Mouse (Mus musculus): ENCODE results near the gene Macf1.

DNA sequence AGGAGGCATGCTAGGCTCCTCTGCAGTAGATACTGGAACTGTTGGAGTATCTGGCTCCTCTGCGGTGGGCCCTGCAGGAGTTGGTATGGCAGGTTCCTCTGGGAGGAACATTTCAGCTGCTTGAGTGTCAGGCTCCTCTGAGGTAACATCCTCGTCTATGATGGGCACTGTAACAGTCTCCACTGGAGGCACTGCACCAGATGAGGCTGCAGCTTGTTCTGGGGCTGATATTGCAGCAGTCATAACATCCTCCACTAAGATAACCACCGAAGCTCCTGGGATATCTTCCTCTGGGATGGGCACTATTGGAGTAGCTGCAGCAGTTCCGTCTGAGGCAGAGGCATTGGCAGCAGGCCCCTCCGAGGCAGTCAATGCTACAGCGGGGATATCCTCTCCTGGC is 276.4 kb downstream of the Macf1 start:
- no peak for TF ChIP-seq USF1 (IDR thresholded peaks at IDR 0.05; ENCODE audit: low read depth)
- no peak for TF ChIP-seq MAX (IDR thresholded peaks at IDR 0.05; ENCODE audit: low read depth)
- TF ChIP-seq POLR2A (IDR thresholded peaks at IDR 0.05; ENCODE audit: insufficient read length, low read depth): peak; percentile 21
- TF ChIP-seq MYOD1 (IDR thresholded peaks at IDR 0.05; ENCODE audit: control insufficient read depth in 1 of 3, insufficient read length in 2 of 3, low read depth in 2 of 3): no peak
- TF ChIP-seq TCF12 (IDR thresholded peaks at IDR 0.05; ENCODE audit: insufficient read depth, poor library complexity, severe bottlenecking): no peak
- peak; percentile 54 for TF ChIP-seq POLR2AphosphoS2 (IDR thresholded peaks at IDR 0.05; ENCODE audit: insufficient read length, low read depth)
- no peak for TF ChIP-seq CEBPB (IDR thresholded peaks at IDR 0.05; ENCODE audit: insufficient read depth, poor library complexity, severe bottlenecking)
